Mouse (Mus musculus) limb, embryonic 13.5 days (tissue): ENCODE measurements around the gene Tha1. TPM values are rescaled to one million over a fixed set of nuclear protein-coding genes. Genes with fewer than 3 reads are reported as not detected.

ENCODE experiments used
- ATAC-seq: fragments of 200-750 bp; cut with Nextera tagmentation; 2 replicates; pipeline ENCODE4 v1.8.0; 2017; ENCODE audit warnings: low read depth, moderate number of reproducible peaks, moderate TSS enrichment; ENCODE audit not compliant: low FRiP score
- H3K27ac ChIP-seq: fragments of 300-500 bp; sonication (generic); 2 replicates; pipeline ENCODE4 v1.5.1; 2015; ENCODE audit warnings: inconsistent platforms, mild to moderate bottlenecking, moderate library complexity
- H3K27me3 ChIP-seq: fragments of 300-500 bp; sonication (generic); 2 replicates; pipeline ENCODE4 v1.6.1; 2015; ENCODE audit warnings: mild to moderate bottlenecking, inconsistent platforms
- H3K36me3 ChIP-seq: fragments of 300-500 bp; sonication (generic); 2 replicates; pipeline ENCODE4 v1.6.1; 2015; ENCODE audit warnings: inconsistent platforms, mild to moderate bottlenecking, moderate library complexity
- H3K4me1 ChIP-seq: fragments of 300-500 bp; sonication (generic); 2 replicates; pipeline ENCODE4 v1.6.1; 2015; ENCODE audit warnings: inconsistent platforms
- H3K4me2 ChIP-seq: fragments of 300-500 bp; sonication (generic); replicated peaks from 2 replicates; pipeline ENCODE4 v1.6.1; 2015; ENCODE audit warnings: inconsistent platforms, mild to moderate bottlenecking, moderate library complexity
- H3K4me3 ChIP-seq: fragments of 300-500 bp; sonication (generic); 2 replicates; pipeline ENCODE4 v1.5.1; 2015; ENCODE audit warnings: moderate library complexity, mild to moderate bottlenecking, inconsistent platforms
- H3K9ac ChIP-seq: fragments of 300-500 bp; sonication (generic); 2 replicates; pipeline ENCODE4 v1.6.1; 2015; ENCODE audit warnings: mild to moderate bottlenecking, inconsistent platforms
- H3K9me3 ChIP-seq: fragments of 300-500 bp; sonication (generic); 2 replicates; pipeline ENCODE4 v1.6.1; 2016; ENCODE audit warnings: inconsistent platforms
- WGBS: fragments of 180-500 bp; shearing (Covaris S2); methylation state at CpG from one replicate; pipeline ENCODE4 v1.1.7; 2015; 5-methylcytosine and 5-hydroxymethylcytosine counted together
- polyA plus RNA-seq: library from polyadenylated mRNA; unstranded; fragments of >200 nt; fragmentation: Nextera tagmentation; extraction: Ambion mirVana; gene quantifications from 2 replicates; pipeline ENCODE4 v1.2.1, GENCODE M21; 2015

Gene Tha1
- polyA plus RNA-seq, 1 experiment from 2014 or later: 3.6 TPM

DNA sequence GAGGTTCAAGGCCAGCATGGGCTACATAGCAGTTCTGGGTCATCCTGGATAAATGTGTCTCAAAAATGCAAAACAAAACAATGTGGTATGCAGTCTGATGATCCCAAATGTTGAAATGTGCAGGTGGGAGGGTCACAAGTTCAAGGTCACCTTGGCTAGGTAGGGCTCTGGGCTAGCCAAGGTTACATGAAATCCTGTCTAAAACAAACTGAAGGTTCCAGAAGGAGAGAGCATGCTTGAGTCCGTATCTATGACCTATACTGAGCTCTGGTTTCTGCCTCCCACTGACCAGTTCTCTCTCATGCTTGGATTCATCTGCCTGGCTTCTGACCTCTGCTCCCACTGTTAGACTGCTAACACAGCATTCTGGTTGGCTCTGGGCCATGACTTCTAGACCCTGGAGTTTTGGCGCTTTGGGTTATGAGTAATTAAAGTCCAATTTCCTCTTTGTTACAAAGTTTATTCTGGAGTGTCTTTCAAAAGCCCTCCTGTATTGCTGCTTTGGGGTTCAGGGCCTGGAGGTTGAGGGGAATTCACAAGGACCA lies 43.5 kb downstream of the Tha1 start:
- no peak for ATAC-seq
- H3K9me3 ChIP-seq: no peaks in the 10 kb centered on the region
- no peak overlapping the region for H3K4me2 ChIP-seq
- H3K27me3 ChIP-seq: no peaks in the 10 kb centered on the region
- no peaks in the 10 kb centered on the region for H3K36me3 ChIP-seq
- 70% methylated on average over 2 of the region's 2 CpGs for WGBS
- H3K4me3 ChIP-seq: no peak overlapping the region
- H3K4me1 ChIP-seq: peaks cover 61% of the 10 kb centered on the region
- 0 out of 2 replicates have a peak overlapping the region, but pooled peaks have one; percentile 13 for H3K9ac ChIP-seq
- 0 out of 2 replicates have a peak overlapping the region, but pooled peaks have one; percentile 22 for H3K27ac ChIP-seq

DNA sequence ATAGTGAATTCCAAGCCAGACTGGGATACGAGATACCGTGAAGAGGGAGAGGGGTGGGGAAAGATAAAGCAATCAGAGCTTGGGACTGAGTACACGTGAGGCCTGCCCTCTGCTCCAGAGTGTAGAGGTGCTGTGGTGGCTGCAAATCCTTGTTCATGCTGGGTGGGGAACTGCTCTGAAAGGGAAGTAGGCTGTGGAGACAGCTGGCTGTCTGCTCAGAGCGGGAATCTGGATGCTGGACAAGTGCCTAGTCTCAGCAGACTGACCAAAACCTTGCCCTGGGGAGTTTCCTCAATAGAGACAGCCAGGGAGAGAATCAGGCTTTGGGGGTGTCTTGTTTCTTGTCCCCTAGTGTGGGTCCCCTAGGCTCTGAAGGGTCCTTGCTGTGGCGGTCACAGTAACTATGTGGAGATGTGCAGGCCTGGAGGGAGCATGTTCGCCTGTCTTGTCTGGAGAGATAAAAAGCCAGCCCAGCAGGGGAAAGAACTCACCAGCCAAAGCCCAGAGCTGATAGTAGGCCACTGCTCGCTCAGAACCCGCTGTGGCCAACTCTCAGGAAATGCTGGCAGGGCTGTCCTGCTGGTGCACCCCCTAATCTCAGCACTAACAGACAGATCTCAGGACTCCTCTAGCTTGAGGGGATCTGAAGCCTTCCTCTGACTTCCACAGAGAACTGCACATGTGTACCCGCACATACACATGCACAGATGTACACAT lies 44.2 kb downstream of the Tha1 start:
- no peak overlapping the region for H3K4me3 ChIP-seq
- H3K27me3 ChIP-seq: no peaks in the 10 kb centered on the region
- H3K36me3 ChIP-seq: no peaks in the 10 kb centered on the region
- peak overlapping the region; percentile 1; the same call in 1 of the 2 replicates for H3K9ac ChIP-seq
- H3K4me1 ChIP-seq: peaks cover 66% of the 10 kb centered on the region
- peak overlapping the region; percentile 44; the same call in 1 of the 2 replicates for H3K27ac ChIP-seq
- H3K9me3 ChIP-seq: no peaks in the 10 kb centered on the region
- no peak for ATAC-seq
- WGBS: 67% methylated on average over 9 of the region's 9 CpGs
- no peak overlapping the region for H3K4me2 ChIP-seq

DNA sequence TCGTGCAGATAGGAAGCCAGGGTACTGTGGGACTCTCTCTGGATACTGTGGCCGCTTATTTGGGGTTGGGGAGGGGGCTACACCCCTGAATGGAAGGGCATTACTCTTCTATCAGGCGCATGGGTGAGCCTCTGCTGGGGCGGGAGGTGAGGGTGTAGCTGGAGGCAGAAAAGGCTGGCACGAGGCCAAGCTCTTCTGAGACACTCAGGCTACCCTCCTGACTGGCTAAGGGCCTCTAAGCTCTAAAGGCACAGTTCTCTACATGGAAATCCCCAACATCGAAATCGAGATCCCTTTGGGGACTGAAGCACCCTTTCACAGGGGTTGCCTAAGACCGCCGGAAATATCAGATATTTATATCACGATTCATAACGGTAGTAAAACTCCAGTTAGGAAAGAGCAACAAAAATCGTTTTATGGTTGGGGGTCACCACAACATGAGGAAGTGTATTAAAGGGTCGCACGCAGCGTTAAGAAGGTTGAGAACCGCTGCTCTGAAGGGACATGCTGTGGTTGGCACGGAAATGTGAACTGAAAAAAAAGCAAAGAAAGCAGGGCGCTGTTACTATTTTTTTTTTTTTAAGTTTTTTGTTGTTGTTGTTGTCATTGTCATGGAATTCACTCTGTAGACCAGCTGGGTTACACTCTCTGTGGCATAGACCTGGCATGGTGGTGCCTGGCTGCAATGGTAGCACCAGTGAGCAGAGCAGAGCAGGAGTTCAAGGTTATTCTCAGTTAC lies 45.0 kb downstream of the Tha1 start:
- Histone ChIP-seq H3K36me3 (peaks cover 3% of the 10 kb centered on the region; the same call in 1 of the 2 replicates), H3K9me3 (no peaks in the 10 kb centered on the region), H3K27me3 (no peaks in the 10 kb centered on the region), H3K4me2 (no peak overlapping the region), H3K9ac (no peak overlapping the region), H3K27ac (peak overlapping the region; percentile 44; the same call in 1 of the 2 replicates), H3K4me1 (peaks cover 74% of the 10 kb centered on the region), H3K4me3 (no peak overlapping the region)
- no peak for ATAC-seq
- WGBS: 68% methylated on average over 18 of the region's 18 CpGs

- Histone ChIP-seq H3K36me3 (peaks cover 11% of the 10 kb centered on the region), H3K27ac (no peak overlapping the region), H3K27me3 (no peaks in the 10 kb centered on the region), H3K9me3 (no peaks in the 10 kb centered on the region), H3K9ac (no peak overlapping the region), H3K4me2 (no peak overlapping the region), H3K4me1 (peaks cover 82% of the 10 kb centered on the region), H3K4me3 (no peak overlapping the region)
- no peak for ATAC-seq
- 44% methylated on average over 3 of the region's 3 CpGs for WGBS
Observed at GRCm38 (mm10) chr11:117827386-117827785, 45.9 kb downstream of the Tha1 start.

GRCm38 (mm10) chr11:117826916-117827315 lies 46.4 kb downstream of the Tha1 start:
- H3K36me3 ChIP-seq: peaks cover 15% of the 10 kb centered on the region
- H3K9ac ChIP-seq: peak overlapping the region; percentile 67; the same call in 1 of the 2 replicates
- ATAC-seq: no peak
- 62% methylated on average over 8 of the region's 8 CpGs for WGBS
- H3K27me3 ChIP-seq: no peaks in the 10 kb centered on the region
- H3K9me3 ChIP-seq: no peaks in the 10 kb centered on the region
- H3K4me3 ChIP-seq: peak overlapping the region; percentile 63; the same call in 1 of the 2 replicates
- peak overlapping the region; percentile 94 for H3K27ac ChIP-seq
- peak overlapping the region; percentile 94 for H3K4me2 ChIP-seq
- peaks cover 77% of the 10 kb centered on the region for H3K4me1 ChIP-seq

DNA sequence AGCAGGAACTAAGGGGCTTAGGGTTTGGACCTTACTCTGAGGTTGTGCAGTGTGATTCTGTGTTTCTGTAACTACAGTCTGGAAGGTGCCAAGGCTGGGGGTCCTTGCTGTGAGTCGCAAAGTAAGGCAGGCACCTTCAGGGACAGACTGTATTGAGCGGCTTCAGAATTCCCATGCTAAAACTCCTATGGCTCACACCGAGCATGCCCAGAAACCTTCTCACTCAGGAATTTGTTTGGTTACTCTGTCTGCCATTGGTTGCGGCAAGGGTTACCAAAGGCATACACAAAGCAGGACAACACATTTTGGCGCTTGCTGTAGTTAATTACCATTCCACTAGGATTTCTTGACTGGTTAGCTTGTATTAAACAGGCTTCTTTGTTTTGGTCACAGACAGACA lies 47.1 kb downstream of the Tha1 start:
- Histone ChIP-seq H3K27ac (peak overlapping the region; percentile 94), H3K9ac (peak overlapping the region; percentile 67), H3K4me2 (peak overlapping the region; percentile 94), H3K36me3 (peaks cover 23% of the 10 kb centered on the region), H3K4me1 (peaks cover 77% of the 10 kb centered on the region), H3K9me3 (no peaks in the 10 kb centered on the region), H3K27me3 (no peaks in the 10 kb centered on the region), H3K4me3 (peak overlapping the region; percentile 63)
- peak; percentile 37; the same call in 1 of the 2 replicates for ATAC-seq
- 3% methylated on average over 5 of the region's 5 CpGs for WGBS

DNA sequence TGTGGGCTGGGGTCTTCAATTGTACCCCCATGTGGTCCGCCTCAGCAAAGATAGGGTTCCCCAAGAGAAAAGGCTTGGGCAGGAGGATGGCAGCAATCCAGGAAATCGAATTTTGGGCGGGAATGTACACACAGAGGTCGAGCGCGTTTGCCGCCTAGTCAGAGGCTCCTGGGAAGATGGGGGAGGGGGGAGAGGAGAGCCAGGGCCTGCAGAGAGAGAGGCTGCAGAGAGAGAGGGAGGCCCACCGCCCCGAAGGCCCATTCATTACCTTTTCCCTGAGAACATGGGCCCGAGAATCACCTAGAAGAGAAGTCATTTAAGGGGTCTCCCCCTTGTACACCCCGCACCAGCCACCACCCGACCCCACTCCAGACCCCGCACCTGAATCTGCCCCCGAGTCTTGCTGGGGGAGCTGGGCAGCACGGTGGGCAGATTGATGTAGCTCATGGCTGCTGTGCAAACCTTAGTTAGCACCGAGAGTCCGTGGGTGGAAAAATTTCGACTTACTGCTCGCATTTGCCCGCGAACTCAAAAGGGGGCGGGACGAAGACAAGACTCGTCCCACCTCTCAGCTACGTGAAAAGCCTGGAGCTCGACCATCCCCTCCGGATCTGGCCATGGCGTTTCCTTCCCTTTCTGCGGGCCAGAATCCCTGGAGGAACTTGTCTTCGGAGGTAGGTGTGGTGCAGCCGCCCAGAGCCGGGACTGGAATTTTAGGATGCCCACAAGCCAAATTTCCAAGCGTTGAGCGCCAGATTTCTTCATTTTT lies 47.8 kb downstream of the Tha1 start, which contains the start of the genes Afmid and Tk1:
TSS of gene Afmid (plus strand) at position 592 of the 769 bp plus-strand sequence.
TSS of gene Tk1 (minus strand) at position 760 of the 769 bp plus-strand sequence.
- no peaks in the 10 kb centered on the region for H3K27me3 ChIP-seq
- H3K36me3 ChIP-seq: peaks cover 29% of the 10 kb centered on the region
- peak within 1 kb of the TSS; percentile 94 for H3K27ac ChIP-seq
- no peaks in the 10 kb centered on the region for H3K9me3 ChIP-seq
- H3K4me1 ChIP-seq: peaks cover 74% of the 10 kb centered on the region
- H3K4me2 ChIP-seq: peak within 1 kb of the TSS; percentile 94
- under 1% methylated on average over 34 of the region's 34 CpGs for WGBS
- peak within 1 kb of the TSS; percentile 63 for H3K4me3 ChIP-seq
- peak; percentile 75 for ATAC-seq
- peak within 1 kb of the TSS; percentile 82 for H3K9ac ChIP-seq

- peak overlapping the region; percentile 94 for H3K4me2 ChIP-seq
- H3K4me3 ChIP-seq: peak overlapping the region; percentile 63
- 0 out of 2 replicates have a peak overlapping the region, but pooled peaks have one; percentile 94 for H3K27ac ChIP-seq
- H3K9me3 ChIP-seq: no peaks in the 10 kb centered on the region
- H3K36me3 ChIP-seq: peaks cover 41% of the 10 kb centered on the region
- H3K4me1 ChIP-seq: peaks cover 64% of the 10 kb centered on the region
- peak; percentile 65 for ATAC-seq
- no peaks in the 10 kb centered on the region for H3K27me3 ChIP-seq
- H3K9ac ChIP-seq: peak overlapping the region; percentile 82
- WGBS: 19% methylated on average over 23 of the region's 23 CpGs
Observed at GRCm38 (mm10) chr11:117824060-117824969, 49.0 kb downstream of the Tha1 start.

GRCm38 (mm10) chr11:117823411-117823810 lies 49.9 kb downstream of the Tha1 start:
- no peak overlapping the region for H3K4me2 ChIP-seq
- no peaks in the 10 kb centered on the region for H3K9me3 ChIP-seq
- WGBS: 94% methylated on average over 6 of the region's 6 CpGs
- ATAC-seq: no peak
- peaks cover 55% of the 10 kb centered on the region for H3K4me1 ChIP-seq
- peaks cover 50% of the 10 kb centered on the region for H3K36me3 ChIP-seq
- no peak overlapping the region for H3K9ac ChIP-seq
- no peak overlapping the region; the same call in 1 of the 2 replicates for H3K27ac ChIP-seq
- peak overlapping the region; percentile 63; the same call in 1 of the 2 replicates for H3K4me3 ChIP-seq
- H3K27me3 ChIP-seq: no peaks in the 10 kb centered on the region

GRCm38 (mm10) chr11:117822728-117823241 lies 50.5 kb downstream of the Tha1 start:
- Histone ChIP-seq H3K9me3 (no peaks in the 10 kb centered on the region), H3K9ac (peak overlapping the region; percentile 19; the same call in 1 of the 2 replicates), H3K27me3 (no peaks in the 10 kb centered on the region), H3K4me1 (peaks cover 49% of the 10 kb centered on the region), H3K4me2 (no peak overlapping the region; the same call in 1 of the 2 replicates), H3K36me3 (peaks cover 57% of the 10 kb centered on the region), H3K4me3 (no peak overlapping the region), H3K27ac (peak overlapping the region; percentile 22; the same call in 1 of the 2 replicates)
- no peak for ATAC-seq
- WGBS: 88% methylated on average over 7 of the region's 7 CpGs
